Mouse (Mus musculus): ENCODE results near the gene Tgfbr2.

DNA sequence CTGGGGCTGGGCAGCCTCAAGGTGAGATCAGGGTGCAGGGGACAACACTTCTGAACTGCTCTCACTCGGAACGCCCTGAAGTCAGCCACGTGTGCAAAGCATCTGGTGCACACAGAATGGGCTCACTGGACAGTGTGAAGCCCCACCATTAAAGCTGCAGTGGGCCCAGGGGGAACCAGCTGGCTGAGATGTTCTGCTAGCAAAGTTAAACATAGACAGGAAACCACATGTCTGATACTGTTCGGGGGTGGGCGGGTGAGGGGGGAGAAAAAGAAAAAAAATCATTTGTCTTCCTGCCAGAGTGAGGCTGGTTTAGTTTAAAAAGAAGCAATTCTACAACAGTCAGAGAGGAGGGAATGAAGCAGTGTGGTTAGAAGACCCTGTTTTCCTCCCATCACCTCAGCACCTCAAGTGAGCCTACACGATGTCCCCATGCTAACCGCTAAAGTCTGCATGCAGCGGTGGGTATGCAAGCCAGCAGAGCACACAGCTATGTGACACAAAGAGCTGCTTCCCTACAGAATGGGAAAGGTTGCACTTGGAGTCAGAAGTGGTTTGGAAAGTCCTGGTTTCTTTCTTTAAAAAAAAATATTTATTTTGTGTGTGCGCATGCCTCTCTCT is 52.1 kb downstream of the Tgfbr2 start:
- TF ChIP-seq CTCF (IDR thresholded peaks at IDR 0.05; ENCODE audit: low read depth) (no peak), EP300 (IDR thresholded peaks at IDR 0.05; ENCODE audit: low read depth) (no peak)

Data from liver, embryonic 14.5 days (tissue).